Mouse (Mus musculus): Measurements from ENCODE around the gene Gm17606. TPM values are rescaled to one million over a fixed set of nuclear protein-coding genes. Genes with fewer than 3 reads are reported as not detected.

Gm17606 gene
- polyA plus RNA-seq (2015; fragmentation: Nextera tagmentation; extraction: Ambion mirVana), result not detected in 2 replicates

- H3K9ac ChIP-seq (replicated peaks), result peak within 1 kb of the TSS; percentile 99
- H3K4me3 ChIP-seq (replicated peaks), result peak within 1 kb of the TSS; percentile 79
- WGBS, result under 1% methylated on average over 26 of the region's 28 CpGs
- H3K27me3 ChIP-seq, result no peaks in the 10 kb centered on the region
- ATAC-seq, result no peak
- peaks cover 34% of the 10 kb centered on the region for H3K4me1 ChIP-seq (replicated peaks)
- peak within 1 kb of the TSS; percentile 85 for H3K4me2 ChIP-seq (replicated peaks)
- peak within 1 kb of the TSS; percentile 91 for H3K27ac ChIP-seq
- H3K36me3 ChIP-seq, result peaks cover 69% of the 10 kb centered on the region
- no peaks in the 10 kb centered on the region for H3K9me3 ChIP-seq
Observed at GRCm38 (mm10) chr14:54640946-54641304, at the start of gene Gm17606. Gene Gm17606, plus strand, starts transcription at chr14:54640952.

- no peaks in the 10 kb centered on the region; the same call in 1 of the 2 replicates for H3K4me1 ChIP-seq (replicated peaks)
- no peak for ATAC-seq
- no peaks in the 10 kb centered on the region for H3K27me3 ChIP-seq
- H3K27ac ChIP-seq, result no peak overlapping the region
- no peaks in the 10 kb centered on the region for H3K9me3 ChIP-seq
- H3K9ac ChIP-seq (replicated peaks), result no peak overlapping the region
- WGBS, result 91% methylated on average over 16 of the region's 16 CpGs
- peaks cover 27% of the 10 kb centered on the region for H3K36me3 ChIP-seq
- no peak overlapping the region for H3K4me2 ChIP-seq (replicated peaks)
- no peak overlapping the region for H3K4me3 ChIP-seq (replicated peaks)
Observed at GRCm38 (mm10) chr14:54591056-54591455, 49.7 kb upstream of the Gm17606 start.

DNA sequence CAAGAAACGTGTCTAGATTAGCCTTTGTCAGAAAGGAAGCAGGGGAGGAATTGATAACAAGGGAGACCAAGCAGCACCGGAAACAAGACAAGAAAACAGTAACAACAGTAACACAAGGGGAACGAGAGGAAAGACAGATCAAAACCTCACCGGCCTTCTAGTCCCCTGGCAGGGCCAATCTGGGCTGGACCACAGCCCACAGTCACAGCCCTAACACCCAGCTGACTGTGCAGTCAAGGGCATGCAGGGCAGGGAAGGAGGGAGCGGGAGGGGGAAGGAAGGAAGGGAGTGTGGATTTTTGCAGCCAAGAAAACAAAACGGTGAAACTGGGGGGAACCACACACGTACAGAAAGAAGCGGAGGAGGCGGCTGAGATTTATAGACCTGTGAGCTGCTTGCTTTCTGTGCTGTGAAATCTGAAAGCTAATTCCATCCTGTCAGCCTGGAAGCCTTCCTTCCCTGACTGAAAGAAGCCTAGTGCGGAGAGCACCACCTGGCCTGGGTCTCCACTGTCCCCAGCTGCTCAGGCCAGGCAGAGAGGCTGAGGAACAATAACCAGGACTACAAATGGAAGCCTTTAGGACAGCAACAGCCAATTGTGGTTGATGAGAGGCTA, 48.3 kb upstream of the Gm17606 start:
- peaks cover 23% of the 10 kb centered on the region for H3K36me3 ChIP-seq
- no peak overlapping the region for H3K4me2 ChIP-seq (replicated peaks)
- 0 out of 2 replicates have a peak overlapping the region, but pooled peaks have one; percentile 23 for H3K9ac ChIP-seq (replicated peaks)
- no peaks in the 10 kb centered on the region; the same call in 1 of the 2 replicates for H3K4me1 ChIP-seq (replicated peaks)
- no peaks in the 10 kb centered on the region for H3K27me3 ChIP-seq
- no peak overlapping the region for H3K4me3 ChIP-seq (replicated peaks)
- 78% methylated on average over 10 of the region's 10 CpGs for WGBS
- H3K9me3 ChIP-seq, result no peaks in the 10 kb centered on the region
- ATAC-seq, result no peak
- H3K27ac ChIP-seq, result peak overlapping the region; percentile 47; the same call in 1 of the 2 replicates

DNA sequence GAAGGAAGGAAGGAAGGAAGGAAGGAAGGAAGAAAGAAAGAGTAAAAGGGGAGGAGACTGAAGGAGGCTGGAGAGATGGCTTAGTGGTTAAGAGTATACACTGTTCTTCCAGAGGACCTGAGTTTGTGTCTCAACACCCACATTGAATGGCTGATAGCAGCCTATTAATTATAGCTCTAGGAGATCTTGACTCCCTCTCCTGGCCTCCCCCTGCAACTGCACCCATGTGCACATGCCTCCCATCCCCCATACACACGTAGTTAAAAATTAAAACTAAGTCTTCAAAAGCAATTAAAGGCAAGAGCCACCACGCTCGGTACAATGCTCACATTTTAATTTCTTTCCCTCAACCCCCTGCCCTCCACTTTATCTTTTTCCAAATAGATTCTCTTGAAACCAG, 46.7 kb upstream of the Gm17606 start:
- H3K9ac ChIP-seq (replicated peaks), result no peak overlapping the region
- H3K4me3 ChIP-seq (replicated peaks), result no peak overlapping the region
- H3K4me1 ChIP-seq (replicated peaks), result no peaks in the 10 kb centered on the region; the same call in 1 of the 2 replicates
- no peaks in the 10 kb centered on the region for H3K9me3 ChIP-seq
- no peak for ATAC-seq
- H3K4me2 ChIP-seq (replicated peaks), result no peak overlapping the region
- 91% methylated on average over 3 of the region's 3 CpGs for WGBS
- peaks cover 25% of the 10 kb centered on the region for H3K36me3 ChIP-seq
- H3K27ac ChIP-seq, result no peak overlapping the region
- H3K27me3 ChIP-seq, result no peaks in the 10 kb centered on the region

DNA sequence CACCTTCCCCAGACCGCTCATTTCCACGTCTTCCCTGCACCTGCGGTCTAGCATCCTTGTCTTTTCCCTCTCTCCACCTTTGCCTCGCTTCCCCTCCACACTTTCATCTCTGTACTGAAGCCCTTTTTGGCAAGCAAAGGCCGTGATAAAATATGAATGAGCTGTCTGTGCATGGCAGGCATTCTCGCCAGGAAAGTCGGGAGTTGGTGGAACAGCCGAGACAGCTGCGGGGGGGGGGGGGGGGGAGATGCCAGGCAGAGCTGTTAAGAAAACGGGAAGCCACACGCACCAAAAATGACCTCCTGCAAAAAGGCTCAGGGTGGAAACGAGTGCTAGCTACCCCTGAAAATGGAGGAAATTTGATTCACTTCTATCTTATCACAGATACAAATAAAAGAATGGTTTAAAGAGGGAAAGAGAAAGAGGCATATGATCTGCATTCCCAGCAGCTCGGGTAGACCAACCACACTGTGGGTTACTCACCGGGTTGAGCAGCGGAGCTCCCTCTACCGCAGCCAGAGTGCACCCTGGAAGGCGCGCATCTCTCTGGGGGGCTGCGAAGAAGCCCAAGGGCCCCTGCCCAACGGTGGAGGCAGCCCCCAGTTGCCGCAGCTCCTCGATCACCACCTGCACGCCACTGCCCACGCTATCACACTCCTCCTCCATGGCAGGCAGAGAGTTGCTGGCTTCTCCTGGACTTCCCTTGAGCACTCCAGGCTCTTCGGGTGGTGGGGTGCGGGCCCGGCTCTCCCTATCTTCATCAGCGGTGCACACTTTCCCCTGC, 45.9 kb upstream of the Gm17606 start:
- Histone ChIP-seq H3K9me3 (no peaks in the 10 kb centered on the region), H3K27ac (no peak overlapping the region), H3K4me1 (replicated peaks) (no peaks in the 10 kb centered on the region; the same call in 1 of the 2 replicates), H3K4me3 (replicated peaks) (no peak overlapping the region), H3K4me2 (replicated peaks) (no peak overlapping the region), H3K27me3 (no peaks in the 10 kb centered on the region), H3K9ac (replicated peaks) (no peak overlapping the region), H3K36me3 (peaks cover 29% of the 10 kb centered on the region)
- ATAC-seq, result no peak
- WGBS, result 71% methylated on average over 27 of the region's 28 CpGs

DNA sequence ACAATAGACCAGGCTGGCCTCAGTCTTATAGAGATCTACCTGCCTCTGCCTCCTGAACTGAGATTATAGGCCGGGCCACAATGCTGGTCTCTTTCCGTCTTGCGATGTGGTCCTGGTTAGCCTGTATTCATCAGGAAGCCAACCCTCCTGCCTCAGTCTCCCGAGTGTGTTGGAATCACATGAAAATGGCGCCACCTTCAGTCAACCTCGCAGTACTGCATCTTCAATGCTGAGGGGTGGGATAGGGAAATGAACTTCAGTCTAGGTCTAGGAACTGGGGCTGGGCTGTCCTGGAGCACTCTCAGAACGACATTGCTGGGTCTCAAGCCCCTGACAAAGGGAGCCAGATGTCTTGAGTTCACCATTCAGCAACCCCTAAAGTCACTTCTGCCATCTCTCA, 43.7 kb upstream of the Gm17606 start:
- H3K27ac ChIP-seq, result no peak overlapping the region
- H3K4me3 ChIP-seq (replicated peaks), result no peak overlapping the region
- ATAC-seq, result no peak
- H3K9me3 ChIP-seq, result no peaks in the 10 kb centered on the region
- no peak overlapping the region for H3K9ac ChIP-seq (replicated peaks)
- H3K36me3 ChIP-seq, result peaks cover 27% of the 10 kb centered on the region
- peaks cover under 1% of the 10 kb centered on the region; the same call in 1 of the 2 replicates for H3K4me1 ChIP-seq (replicated peaks)
- H3K27me3 ChIP-seq, result no peaks in the 10 kb centered on the region
- no peak overlapping the region for H3K4me2 ChIP-seq (replicated peaks)
- 79% methylated on average over 7 of the region's 7 CpGs for WGBS

DNA sequence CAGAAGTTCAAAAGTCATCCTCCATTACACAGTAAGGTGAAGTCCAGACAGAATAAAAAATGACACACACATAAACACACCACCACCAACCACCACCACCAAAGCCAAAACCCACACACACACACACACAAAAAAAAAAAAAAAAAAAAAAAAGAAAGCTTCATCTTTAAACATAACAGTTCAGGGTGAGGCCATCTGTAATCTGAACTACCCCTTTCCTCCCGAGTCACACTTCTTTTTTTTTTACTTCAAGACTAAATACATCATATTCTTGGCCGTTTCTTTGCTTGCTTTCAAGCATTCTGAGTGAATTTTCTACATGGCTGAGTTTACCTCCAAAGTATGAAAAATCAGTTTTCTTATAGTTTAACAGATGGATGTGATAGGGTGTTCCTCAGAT, 39.2 kb upstream of the Gm17606 start:
- no peaks in the 10 kb centered on the region for H3K9me3 ChIP-seq
- no peak overlapping the region for H3K4me3 ChIP-seq (replicated peaks)
- no peak overlapping the region for H3K27ac ChIP-seq
- peaks cover 7% of the 10 kb centered on the region; the same call in 1 of the 2 replicates for H3K36me3 ChIP-seq
- no peaks in the 10 kb centered on the region for H3K27me3 ChIP-seq
- no peak overlapping the region for H3K4me2 ChIP-seq (replicated peaks)
- no peak overlapping the region for H3K9ac ChIP-seq (replicated peaks)
- H3K4me1 ChIP-seq (replicated peaks), result peaks cover 26% of the 10 kb centered on the region
- no peak for ATAC-seq
- WGBS, result 89% methylated on average over 2 of the region's 2 CpGs

DNA sequence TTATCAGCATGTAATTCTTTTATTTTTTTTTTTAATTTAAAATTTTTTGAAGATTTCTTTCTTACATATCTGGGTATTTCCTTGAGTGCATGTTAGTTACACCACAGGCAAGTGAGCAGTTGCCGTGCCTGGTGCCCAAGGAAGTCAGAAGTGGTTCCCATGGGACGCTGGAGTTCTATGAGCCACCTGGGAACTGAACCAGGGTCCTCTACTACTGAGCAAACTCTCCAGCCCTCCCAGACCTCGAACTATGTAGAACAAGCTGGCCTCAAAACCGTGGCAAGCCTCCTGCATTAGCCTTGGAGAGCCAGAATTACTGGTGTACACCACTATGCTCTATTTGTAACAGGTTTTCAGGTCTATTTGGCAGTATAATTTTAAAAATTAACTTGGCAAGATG, 38.1 kb upstream of the Gm17606 start:
- H3K9me3 ChIP-seq, result no peaks in the 10 kb centered on the region
- peaks cover 26% of the 10 kb centered on the region for H3K4me1 ChIP-seq (replicated peaks)
- peaks cover 7% of the 10 kb centered on the region; the same call in 1 of the 2 replicates for H3K36me3 ChIP-seq
- peak overlapping the region; percentile 76 for H3K9ac ChIP-seq (replicated peaks)
- peak overlapping the region; percentile 55 for H3K4me2 ChIP-seq (replicated peaks)
- WGBS, result 38% methylated on average over 4 of the region's 4 CpGs
- no peaks in the 10 kb centered on the region for H3K27me3 ChIP-seq
- peak overlapping the region; percentile 61 for H3K4me3 ChIP-seq (replicated peaks)
- ATAC-seq, result peak; percentile 5; the same call in 1 of the 2 replicates
- peak overlapping the region; percentile 95 for H3K27ac ChIP-seq

- Histone ChIP-seq H3K4me1 (replicated peaks) (peaks cover 26% of the 10 kb centered on the region), H3K4me3 (replicated peaks) (peak overlapping the region; percentile 61), H3K4me2 (replicated peaks) (peak overlapping the region; percentile 55), H3K27me3 (no peaks in the 10 kb centered on the region), H3K27ac (peak overlapping the region; percentile 95), H3K9me3 (no peaks in the 10 kb centered on the region), H3K36me3 (peaks cover 7% of the 10 kb centered on the region; the same call in 1 of the 2 replicates), H3K9ac (replicated peaks) (peak overlapping the region; percentile 76)
- under 1% methylated on average over 46 of the region's 46 CpGs for WGBS
- ATAC-seq, result peak; percentile 99
Observed at GRCm38 (mm10) chr14:54603038-54603654, 37.6 kb upstream of the Gm17606 start.

DNA sequence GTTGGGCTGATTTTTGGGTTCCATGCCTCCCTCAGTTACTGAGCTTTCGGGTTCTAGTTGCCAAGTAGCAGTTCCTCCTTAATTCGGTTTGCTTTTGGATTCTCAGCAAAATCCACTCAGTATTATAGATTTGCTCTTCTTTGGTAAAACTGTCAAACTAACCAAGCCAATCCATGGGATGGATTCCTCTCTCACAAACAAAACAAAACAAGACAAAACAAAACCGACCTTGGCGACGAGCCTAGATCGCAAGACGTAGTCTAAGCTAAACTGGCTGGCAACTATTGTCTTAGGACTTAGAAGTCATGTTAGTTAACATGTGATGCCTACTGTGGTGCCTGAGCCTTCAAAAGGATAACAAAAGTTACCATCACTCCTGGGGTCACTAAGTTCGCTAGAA, 37.1 kb upstream of the Gm17606 start:
- Histone ChIP-seq H3K4me3 (replicated peaks) (peak overlapping the region; percentile 61), H3K36me3 (peaks cover 7% of the 10 kb centered on the region; the same call in 1 of the 2 replicates), H3K27ac (peak overlapping the region; percentile 95), H3K9me3 (no peaks in the 10 kb centered on the region), H3K4me1 (replicated peaks) (peaks cover 26% of the 10 kb centered on the region), H3K27me3 (no peaks in the 10 kb centered on the region), H3K4me2 (replicated peaks) (peak overlapping the region; percentile 55), H3K9ac (replicated peaks) (no peak overlapping the region)
- WGBS, result 85% methylated on average over 8 of the region's 8 CpGs
- ATAC-seq, result no peak

DNA sequence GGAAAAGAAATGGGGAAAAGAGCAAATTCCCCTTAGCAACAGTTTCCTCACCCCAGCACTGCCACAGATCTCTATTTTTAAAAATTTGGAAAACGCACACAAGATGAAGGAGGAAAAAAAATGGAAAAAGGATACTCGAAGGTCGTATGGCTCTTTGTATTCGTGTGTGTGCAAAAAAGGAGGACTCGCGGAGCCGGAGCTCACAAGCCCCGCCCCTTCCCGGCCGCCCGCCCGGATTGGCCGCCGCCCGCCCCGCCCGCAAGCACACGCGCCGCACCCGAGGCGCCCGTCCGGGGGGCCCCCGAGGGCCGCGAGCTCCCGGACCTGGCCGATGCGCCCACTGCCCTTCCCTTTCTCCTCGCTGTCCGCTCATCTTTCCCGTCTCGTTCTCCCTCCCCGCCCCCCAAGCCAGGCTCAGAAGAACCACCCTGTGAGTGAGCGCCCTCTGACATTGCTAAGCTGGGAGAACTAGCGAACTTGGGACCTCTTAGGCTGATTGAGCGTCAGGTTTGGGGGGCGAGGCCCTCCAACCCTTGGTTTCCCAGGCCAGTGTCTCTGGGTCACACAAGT, 34.9 kb upstream of the Gm17606 start, which contains the start of gene 4931414P19Rik:
Gene 4931414P19Rik, minus strand, starts transcription at position 242 of the 570 bp plus-strand sequence.
- Histone ChIP-seq H3K27ac (peak within 1 kb of the TSS; percentile 63), H3K9ac (replicated peaks) (peak within 1 kb of the TSS; percentile 50), H3K36me3 (peaks cover 8% of the 10 kb centered on the region; the same call in 1 of the 2 replicates), H3K4me1 (replicated peaks) (peaks cover 26% of the 10 kb centered on the region), H3K27me3 (no peaks in the 10 kb centered on the region), H3K4me3 (replicated peaks) (peak within 1 kb of the TSS; percentile 45), H3K4me2 (replicated peaks) (peak within 1 kb of the TSS; percentile 57), H3K9me3 (no peaks in the 10 kb centered on the region)
- ATAC-seq, result peak; percentile 17; the same call in 1 of the 2 replicates
- under 1% methylated on average over 39 of the region's 39 CpGs for WGBS

Data from midbrain, embryonic 13.5 days (tissue).